Mouse (Mus musculus) layer of hippocampus, adult 2 months (tissue): Measurements from ENCODE around the gene Tmem179b. TPM values are rescaled to one million over a fixed set of nuclear protein-coding genes. Genes with fewer than 3 reads are reported as not detected.

ENCODE experiments used
- DNase-seq, 2 experiments: peaks; one replicate each; pipeline ENCODE4 v3.0.0; 2022; ENCODE audit warnings: low spot score in 2 of 2
- H3K27ac ChIP-seq: fragments of 200-600 bp; 2 replicates; pipeline ENCODE4 v1.8.1; 2022
- H3K4me3 ChIP-seq: fragments of 200-600 bp; 2 replicates; pipeline ENCODE4 v1.8.1; 2022; ENCODE audit warnings: mild to moderate bottlenecking
- CTCF ChIP-seq: fragments of 200-600 bp; conservative IDR thresholded peaks from 2 replicates; pipeline ENCODE4 v1.8.1; 2022; ENCODE audit warnings: antibody characterized with exemption, mild to moderate bottlenecking, moderate library complexity
- total RNA-seq, 2 experiments: library from RNA; stranded (reverse); gene quantifications; 2 replicates each; pipeline ENCODE4 v1.2.3; 2021

Gene Tmem179b
- total RNA-seq, 2 experiments from 2014 or later = 7.4 to 7.7 TPM

DNA sequence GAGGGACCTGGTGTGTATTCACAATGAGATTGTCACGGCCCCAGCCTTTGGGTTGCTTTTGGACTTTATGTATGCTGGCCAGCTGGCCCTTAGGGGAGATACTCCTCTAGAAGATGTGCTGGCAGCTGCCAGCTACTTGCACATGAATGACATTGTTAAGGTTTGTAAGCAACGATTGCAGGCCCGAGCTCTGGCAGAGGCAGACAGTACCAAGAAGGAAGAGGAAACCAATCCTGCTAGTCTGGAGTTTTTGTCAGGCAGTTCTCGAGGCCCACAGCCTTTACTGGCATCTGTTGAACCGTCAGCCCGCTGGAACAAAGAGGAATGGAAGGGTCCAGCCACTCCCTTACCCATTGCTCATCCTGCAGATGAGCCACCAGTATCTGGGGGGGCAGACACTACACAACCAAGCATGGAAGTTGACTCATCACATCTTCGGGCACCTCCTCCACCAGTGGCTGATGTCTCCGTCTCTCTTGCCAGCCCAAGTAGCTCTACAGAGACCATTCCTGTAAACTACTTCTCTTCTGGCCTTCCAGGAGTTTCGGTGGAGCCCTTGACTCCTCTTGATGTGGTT lies 29.0 kb upstream of the Tmem179b start:
- Histone ChIP-seq H3K27ac (peak overlapping the region; percentile 90; the same call in 1 of the 2 replicates), H3K4me3 (peak overlapping the region; percentile 64)
- TF ChIP-seq CTCF = no peak
- DNase-seq = no peak

DNA sequence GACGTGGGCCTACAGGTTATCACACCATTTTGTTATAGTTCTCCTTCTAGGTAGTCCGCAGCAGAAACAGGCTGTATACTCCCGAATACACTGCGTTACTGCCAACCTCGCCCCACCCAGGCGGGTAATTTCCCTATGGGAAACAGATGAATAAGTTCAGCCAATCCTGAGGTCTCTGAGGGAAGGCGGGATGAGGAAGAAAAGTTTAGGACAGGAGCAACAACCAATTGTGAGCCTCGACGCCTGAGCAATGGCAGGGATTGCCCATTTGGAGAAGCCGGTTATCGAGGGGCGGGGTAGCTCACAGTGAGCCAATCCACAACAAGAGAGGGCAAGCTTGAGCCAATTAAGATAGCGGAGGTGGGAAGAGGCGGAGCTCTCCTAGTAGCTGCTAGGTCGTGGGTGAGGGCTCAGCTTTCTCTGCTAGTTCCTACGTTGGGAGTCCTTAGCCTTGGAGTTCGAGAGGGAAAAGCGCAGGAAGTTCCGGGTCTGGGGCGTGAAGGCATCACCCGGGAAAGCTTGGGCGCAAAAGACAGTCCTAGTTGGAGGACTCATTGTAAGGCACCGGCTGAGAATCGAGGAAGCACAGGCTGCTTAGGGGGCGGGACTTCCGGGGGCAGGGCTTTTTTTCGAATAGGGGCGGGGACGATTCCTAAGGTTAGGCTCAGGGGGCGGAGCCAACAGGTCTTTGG lies 28.0 kb upstream of the Tmem179b start, which contains the start of gene Zbtb3:
Gene Zbtb3 (plus strand): TSS at position 426 of the 692 bp plus-strand sequence.
- H3K27ac ChIP-seq = peak within 1 kb of the TSS; percentile 90

DNA sequence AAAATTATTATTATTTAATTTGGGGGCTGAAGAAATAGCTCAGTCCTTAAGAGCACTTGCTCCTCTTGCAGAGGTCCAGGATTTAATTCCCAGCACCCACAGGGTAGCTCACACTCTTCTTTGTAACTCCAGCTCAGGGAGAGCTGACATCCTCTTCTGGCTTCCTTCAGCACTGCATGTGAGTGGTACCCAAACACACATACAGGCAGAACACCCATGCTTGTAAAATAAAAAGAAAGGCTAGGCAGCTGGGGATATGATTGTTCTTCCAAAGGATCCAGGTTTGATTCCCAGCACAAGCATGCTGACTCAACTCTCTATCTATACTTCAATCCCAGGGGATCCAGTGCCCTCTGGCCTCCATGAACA lies 24.7 kb upstream of the Tmem179b start:
- Histone ChIP-seq H3K4me3 (peak overlapping the region; percentile 92), H3K27ac (peak overlapping the region; percentile 95)
- peak; percentile 33 for TF ChIP-seq CTCF
- DNase-seq = no peak

More for the DNA sequence above, 28.0 kb upstream of the Tmem179b start, which contains the start of gene Zbtb3:
- no peak for TF ChIP-seq CTCF
- peak within 1 kb of the TSS; percentile 64 for H3K4me3 ChIP-seq
- DNase-seq = peak; percentile 91 to 98

DNA sequence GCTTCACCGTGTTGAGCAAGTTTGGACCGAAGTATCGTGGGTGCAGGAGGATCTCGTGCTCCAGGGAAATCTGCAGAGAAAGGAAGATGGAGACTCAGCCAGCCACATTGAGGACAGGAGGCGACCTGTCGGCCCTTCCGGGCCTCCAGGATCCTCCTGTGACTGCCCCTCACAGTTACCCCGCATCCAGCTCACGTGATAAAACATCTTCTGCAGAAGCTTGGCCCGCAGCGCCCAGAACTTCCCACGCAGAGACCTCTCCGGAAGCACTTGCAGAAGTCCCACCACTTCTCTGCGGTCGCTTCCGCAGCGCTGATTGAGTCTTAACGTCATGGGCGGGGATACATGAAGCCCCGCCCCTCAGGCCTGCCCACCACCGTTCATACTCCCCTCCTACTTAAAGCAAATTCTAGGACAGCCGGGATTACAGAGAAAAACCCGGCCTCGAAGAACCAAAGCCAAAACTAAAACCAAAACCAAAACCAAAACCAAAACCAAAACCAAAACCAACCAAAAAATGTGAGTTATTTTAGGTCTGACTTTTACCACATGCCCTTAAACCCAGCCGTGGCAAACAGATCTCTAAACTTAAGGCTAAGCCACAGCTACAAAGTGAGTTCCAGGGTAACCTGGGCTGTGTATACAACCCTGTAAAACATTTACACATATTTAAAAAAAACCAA lies 24.1 kb upstream of the Tmem179b start, which contains the start of gene Polr2g:
Gene Polr2g (minus strand): TSS at position 314 of the 683 bp plus-strand sequence.
- DNase-seq = peak; percentile 89 to 93
- Histone ChIP-seq H3K4me3 (peak within 1 kb of the TSS; percentile 92), H3K27ac (peak within 1 kb of the TSS; percentile 95)
- no peak for TF ChIP-seq CTCF

DNA sequence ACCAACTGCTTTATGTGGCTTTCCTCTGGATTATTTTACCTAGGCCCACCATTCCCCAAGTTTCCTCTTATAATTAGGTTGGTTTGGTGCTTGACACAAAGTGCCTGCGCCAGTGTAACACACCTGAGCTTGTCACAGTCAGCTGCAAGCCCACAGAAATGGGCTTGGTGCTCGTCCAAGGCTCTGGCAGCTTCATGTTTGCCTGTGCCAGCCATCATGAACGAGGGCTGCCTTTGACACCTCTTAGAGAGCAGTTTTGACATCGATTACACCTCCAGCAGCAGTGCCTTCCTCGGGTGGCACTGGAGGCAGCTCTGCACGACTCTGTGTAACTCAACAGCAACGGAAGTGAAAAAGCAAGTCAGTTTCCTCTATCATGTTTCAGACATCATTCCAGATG lies 15.9 kb upstream of the Tmem179b start:
- no peak for TF ChIP-seq CTCF
- Histone ChIP-seq H3K4me3 (no peak overlapping the region), H3K27ac (peak overlapping the region; percentile 89)
- no peak for DNase-seq

DNA sequence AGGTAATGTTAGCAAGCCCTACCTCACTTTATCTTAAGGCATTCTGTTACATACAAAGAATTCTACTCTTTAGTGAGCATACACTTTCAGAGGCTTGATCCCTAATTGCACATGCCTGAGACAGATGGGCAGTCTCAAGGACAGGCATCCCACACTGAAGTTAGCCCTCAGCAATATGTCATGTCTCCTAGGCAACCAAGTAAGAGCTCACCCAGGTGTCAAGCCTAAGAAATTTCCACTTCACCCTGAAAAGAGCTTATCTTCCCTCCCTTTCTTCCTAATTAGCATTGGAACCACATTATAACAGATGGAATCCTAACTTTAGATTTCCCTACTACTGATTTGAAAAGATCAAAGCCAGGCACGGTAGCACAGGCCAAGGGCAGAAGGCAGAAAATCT lies 14.9 kb upstream of the Tmem179b start:
- Histone ChIP-seq H3K27ac (peak overlapping the region; percentile 89), H3K4me3 (no peak overlapping the region)
- DNase-seq = peak in 1 of 2 experiments; percentile 34
- no peak for TF ChIP-seq CTCF

DNA sequence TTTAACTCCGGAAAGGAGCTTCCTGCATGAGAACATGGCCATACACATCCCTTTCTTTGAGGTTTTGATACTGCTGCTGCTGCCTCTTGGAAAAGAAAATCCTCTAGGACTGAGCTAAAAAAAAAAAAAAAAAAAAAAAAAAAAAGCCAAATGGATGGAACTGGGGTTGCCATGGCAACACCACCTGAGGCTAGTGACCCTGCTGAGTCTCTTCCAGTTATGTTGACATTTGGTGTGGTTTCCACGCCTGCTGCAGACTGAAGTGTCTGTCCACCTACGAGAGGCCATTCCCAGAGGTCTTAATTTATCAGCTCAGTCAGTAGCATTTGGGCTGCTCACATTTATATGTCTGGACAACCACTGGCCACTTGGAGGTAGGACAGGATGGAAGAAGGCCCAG lies 14.3 kb upstream of the Tmem179b start:
- Histone ChIP-seq H3K4me3 (no peak overlapping the region), H3K27ac (peak overlapping the region; percentile 89)
- no peak for TF ChIP-seq CTCF
- DNase-seq = no peak

DNA sequence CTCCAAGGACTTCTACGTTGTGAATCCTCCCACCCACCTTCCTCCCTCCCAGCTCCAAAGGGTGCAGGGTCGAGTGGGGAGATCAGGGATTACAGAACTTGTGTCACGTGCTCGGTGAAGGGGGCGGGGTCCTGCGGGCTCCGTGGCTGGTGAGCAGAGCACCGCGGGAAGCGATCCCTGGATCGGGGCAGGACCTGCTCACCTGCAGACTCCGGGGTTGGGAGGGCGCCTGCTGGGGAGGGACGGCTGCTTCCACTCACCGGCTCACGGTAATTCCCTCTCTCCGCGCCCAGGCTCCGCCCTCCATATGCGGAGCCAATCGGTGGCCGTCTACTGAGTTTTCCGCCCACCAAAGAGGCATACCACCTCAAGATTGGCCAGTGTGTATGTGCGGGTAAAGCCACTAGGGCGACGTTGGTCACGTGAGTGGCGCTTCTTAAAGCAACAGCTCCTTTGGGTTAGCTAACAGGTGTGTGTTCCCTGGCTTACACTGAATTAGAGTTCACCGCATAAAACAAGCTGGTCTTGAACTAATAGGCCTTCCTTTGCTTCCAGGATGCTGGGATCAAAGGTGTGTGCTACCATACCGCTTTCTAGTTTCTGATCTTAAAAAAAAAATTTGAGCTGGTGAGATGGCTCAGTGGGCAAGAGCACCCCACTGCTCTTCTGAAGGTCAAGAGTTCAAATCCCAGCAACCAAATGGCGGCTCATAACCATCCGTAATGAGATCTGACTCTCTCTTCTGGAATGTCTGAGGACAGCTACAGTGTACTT lies 11.9 kb upstream of the Tmem179b start, which contains the start of gene Taf6l:
Gene Taf6l (minus strand): TSS at position 410 of the 774 bp plus-strand sequence.
- peak; percentile 87 to 94 for DNase-seq
- H3K4me3 ChIP-seq = peak within 1 kb of the TSS; percentile 82
- peak within 1 kb of the TSS; percentile 83 for H3K27ac ChIP-seq
- TF ChIP-seq CTCF = peak; percentile 78

DNA sequence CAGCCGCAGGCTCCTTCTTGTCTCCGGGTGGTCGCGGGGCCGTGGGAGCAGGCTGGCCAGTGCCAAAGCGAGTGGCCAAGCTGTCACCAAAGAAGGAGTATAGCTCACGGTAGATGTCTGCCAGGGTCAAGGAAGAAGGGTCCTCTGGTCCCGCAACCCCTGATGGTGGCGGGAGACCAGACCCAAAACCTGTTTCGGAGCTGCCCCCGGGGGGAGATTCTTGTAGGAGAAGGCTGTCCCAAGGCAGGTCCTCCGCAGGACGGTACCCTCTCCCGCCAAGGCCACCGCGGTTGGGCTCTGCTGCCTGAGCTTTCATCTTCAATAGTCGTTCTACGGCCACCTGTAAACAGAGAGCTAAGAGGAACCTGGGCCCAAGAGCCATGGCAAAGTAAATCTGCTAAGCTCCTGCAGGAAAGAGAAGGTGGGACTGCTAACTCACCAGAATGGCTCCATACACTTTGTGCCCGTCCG lies 719 bp upstream of the Tmem179b start:
- H3K27ac ChIP-seq = peak overlapping the region; percentile 98
- no peak for TF ChIP-seq CTCF
- peak overlapping the region; percentile 95 for H3K4me3 ChIP-seq
- DNase-seq = peak in 1 of 2 experiments; percentile 16

DNA sequence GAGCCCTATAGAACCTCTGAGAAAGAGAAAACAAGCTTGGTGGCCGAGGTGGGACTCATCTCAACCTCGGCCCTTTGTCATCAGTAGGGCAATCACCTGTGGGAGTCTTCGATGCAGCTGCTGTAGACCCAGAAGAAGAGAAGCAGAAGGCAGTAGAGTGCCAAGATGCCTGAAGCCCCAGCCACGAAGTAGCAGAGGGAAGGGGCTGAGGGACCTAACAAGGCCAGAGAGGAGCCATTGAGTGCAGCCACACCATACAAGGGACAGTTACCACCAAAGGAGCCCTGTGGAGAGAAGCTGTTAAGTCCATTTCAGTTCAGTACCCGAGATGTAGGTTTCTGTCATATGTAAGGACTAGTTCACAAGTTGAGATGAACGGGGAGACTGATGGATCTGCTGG lies 858 bp downstream of the Tmem179b start:
- H3K27ac ChIP-seq = peak overlapping the region; percentile 33; the same call in 1 of the 2 replicates

DNA sequence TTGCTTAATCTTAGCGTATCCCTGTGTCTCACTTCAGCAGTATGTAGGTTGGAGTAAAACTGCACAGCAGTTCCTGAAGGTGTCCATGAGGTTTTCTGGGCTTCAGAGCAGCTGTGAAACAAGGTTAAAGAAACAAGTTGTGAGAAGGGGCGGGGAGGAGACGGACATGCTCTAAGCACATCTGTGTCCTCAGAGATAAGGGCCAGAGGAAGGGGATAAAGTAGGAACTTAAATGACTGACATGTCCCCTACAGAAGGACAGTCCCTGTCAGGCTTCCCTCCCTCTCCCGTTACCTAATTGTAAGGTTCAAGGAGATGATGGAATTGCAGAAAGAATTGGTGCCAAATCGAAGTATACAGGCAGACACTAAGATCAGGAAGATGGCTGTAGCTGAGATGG lies 1.3 kb downstream of the Tmem179b start:
- no peak for TF ChIP-seq CTCF
- H3K4me3 ChIP-seq = no peak overlapping the region; the same call in 1 of the 2 replicates
- DNase-seq = no peak
- H3K27ac ChIP-seq = peak overlapping the region; percentile 33; the same call in 1 of the 2 replicates

More for the DNA sequence above, 858 bp downstream of the Tmem179b start:
- no peak for DNase-seq
- no peak for TF ChIP-seq CTCF
- H3K4me3 ChIP-seq = peak overlapping the region; percentile 95; the same call in 1 of the 2 replicates
